Mouse (Mus musculus): ENCODE results near the gene Asdurf. TPM values are rescaled to one million over a fixed set of nuclear protein-coding genes. Genes with fewer than 3 reads are reported as not detected.

Gene Asdurf
- total and polyA plus RNA-seq, 3 experiments: 55.5 to 111 TPM; not detected in 1

GRCm38 (mm10) chr1:53323254-53323653 is 29.2 kb downstream of the Asdurf start:
- H3K36me3 ChIP-seq (replicated peaks): peaks cover 24% of the 10 kb centered on the region
- no peak for ATAC-seq (ENCODE audit: extremely low read depth, insufficient number of reproducible peaks, low FRiP score, poor library complexity, severe bottlenecking)
- no peaks in the 10 kb centered on the region for H3K27me3 ChIP-seq (ENCODE audit: insufficient read depth, low read length)
- peaks cover 60% of the 10 kb centered on the region for H3K4me1 ChIP-seq (ENCODE audit: insufficient read depth, low read depth, low read length)
- no peaks in the 10 kb centered on the region for H3K9me3 ChIP-seq (replicated peaks)
- peak overlapping the region; percentile 47; the same call in 1 of the 2 replicates for H3K4me3 ChIP-seq (ENCODE audit: low read depth, low read length)
- DNase-seq (ENCODE audit: low spot score): no peak
- TF ChIP-seq GATA2 (IDR thresholded peaks at IDR 0.05; ENCODE audit: borderline replicate concordance, low read depth, low read length) (no peak), TAL1 (conservative IDR thresholded peaks at IDR 0.05; ENCODE audit: low read depth, low read length) (no peak), GATA1 (IDR thresholded peaks at IDR 0.05; ENCODE audit: borderline replicate concordance, low read length) (no peak), CTCF (IDR thresholded peaks at IDR 0.05; ENCODE audit: low read depth, low read length) (no peak), POLR2AphosphoS5 (IDR thresholded peaks at IDR 0.05; ENCODE audit: insufficient replicate concordance, low read depth, low read length) (no peak)

GRCm38 (mm10) chr1:53321662-53322344 is 30.6 kb downstream of the Asdurf start:
- H3K4me1 ChIP-seq (ENCODE audit: insufficient read depth, low read depth, low read length): peaks cover 58% of the 10 kb centered on the region
- DNase-seq (ENCODE audit: low spot score) (no peak), ATAC-seq (ENCODE audit: extremely low read depth, insufficient number of reproducible peaks, low FRiP score, poor library complexity, severe bottlenecking) (peak; percentile 56)
- no peaks in the 10 kb centered on the region for H3K27me3 ChIP-seq (ENCODE audit: insufficient read depth, low read length)
- H3K9me3 ChIP-seq (replicated peaks): no peaks in the 10 kb centered on the region
- H3K36me3 ChIP-seq (replicated peaks): peaks cover 35% of the 10 kb centered on the region
- H3K4me3 ChIP-seq (ENCODE audit: low read depth, low read length): no peak overlapping the region
- TF ChIP-seq TAL1 (conservative IDR thresholded peaks at IDR 0.05; ENCODE audit: low read depth, low read length) (peak; percentile 80), GATA2 (IDR thresholded peaks at IDR 0.05; ENCODE audit: borderline replicate concordance, low read depth, low read length) (no peak)

GRCm38 (mm10) chr1:53312989-53313967 is 39.1 kb downstream of the Asdurf start, which contains the start of gene Osgepl1:
Gene Osgepl1 (plus strand): TSS chr1:53313624.
- H3K4me1 ChIP-seq (ENCODE audit: insufficient read depth, low read depth, low read length): peaks cover 22% of the 10 kb centered on the region
- peaks cover 47% of the 10 kb centered on the region for H3K36me3 ChIP-seq (replicated peaks)
- H3K4me3 ChIP-seq (ENCODE audit: low read depth, low read length): peak within 1 kb of the TSS; percentile 71
- DNase-seq (ENCODE audit: low spot score) (no peak), ATAC-seq (ENCODE audit: extremely low read depth, insufficient number of reproducible peaks, low FRiP score, poor library complexity, severe bottlenecking) (peak; percentile 76)
- H3K27me3 ChIP-seq (ENCODE audit: insufficient read depth, low read length): no peaks in the 10 kb centered on the region
- H3K9me3 ChIP-seq (replicated peaks): no peaks in the 10 kb centered on the region
- TF ChIP-seq CTCF (IDR thresholded peaks at IDR 0.05; ENCODE audit: low read depth, low read length) (no peak), GATA1 (IDR thresholded peaks at IDR 0.05; ENCODE audit: borderline replicate concordance, low read length) (no peak), POLR2AphosphoS5 (IDR thresholded peaks at IDR 0.05; ENCODE audit: insufficient replicate concordance, low read depth, low read length) (no peak), TAL1 (conservative IDR thresholded peaks at IDR 0.05; ENCODE audit: low read depth, low read length) (no peak), GATA2 (IDR thresholded peaks at IDR 0.05; ENCODE audit: borderline replicate concordance, low read depth, low read length) (no peak)

GRCm38 (mm10) chr1:53300506-53300905 is 51.9 kb downstream of the Asdurf start:
- DNase-seq (ENCODE audit: low spot score): no peak
- peaks cover 62% of the 10 kb centered on the region for H3K36me3 ChIP-seq (replicated peaks)
- TF ChIP-seq GATA1 (IDR thresholded peaks at IDR 0.05; ENCODE audit: borderline replicate concordance, low read length) (no peak), CTCF (IDR thresholded peaks at IDR 0.05; ENCODE audit: low read depth, low read length) (no peak), POLR2AphosphoS5 (IDR thresholded peaks at IDR 0.05; ENCODE audit: insufficient replicate concordance, low read depth, low read length) (no peak), GATA2 (IDR thresholded peaks at IDR 0.05; ENCODE audit: borderline replicate concordance, low read depth, low read length) (no peak), TAL1 (conservative IDR thresholded peaks at IDR 0.05; ENCODE audit: low read depth, low read length) (no peak)
- no peaks in the 10 kb centered on the region for H3K9me3 ChIP-seq (replicated peaks)
- no peak for ATAC-seq (ENCODE audit: extremely low read depth, insufficient number of reproducible peaks, low FRiP score, poor library complexity, severe bottlenecking)
- no peak overlapping the region for H3K4me3 ChIP-seq (ENCODE audit: low read depth, low read length)
- H3K27me3 ChIP-seq (ENCODE audit: insufficient read depth, low read length): no peaks in the 10 kb centered on the region
- H3K4me1 ChIP-seq (ENCODE audit: insufficient read depth, low read depth, low read length): peaks cover 33% of the 10 kb centered on the region

Other genes starting within 250 kb of the Asdurf start
- not detected in 2 replicates for gene 1700019A02Rik, start 165.0 kb downstream of the Asdurf start, total RNA-seq (2014; fragmentation: Nextera tagmentation)
- gene 1700019A02Rik, start 165.0 kb downstream of the Asdurf start, total RNA-seq (2017): not detected in 2 replicates
- not detected in 2 replicates for gene 1700019A02Rik, start 165.0 kb downstream of the Asdurf start, polyA plus RNA-seq (2012)
- gene Pms1, start 55.6 kb downstream of the Asdurf start, total RNA-seq (2014; fragmentation: Nextera tagmentation): 49.3 and 51.5 TPM in 2 replicates
- gene Pms1, start 55.6 kb downstream of the Asdurf start, total RNA-seq (2017): 41.0 and 44.5 TPM in 2 replicates
- gene Pms1, start 55.6 kb downstream of the Asdurf start, polyA plus RNA-seq (2012): 2.1 and 2.9 TPM in 2 replicates
- gene Ormdl1, start 55.5 kb downstream of the Asdurf start, total RNA-seq (2014; fragmentation: Nextera tagmentation): 61.4 and 61.7 TPM in 2 replicates
- gene Ormdl1, start 55.5 kb downstream of the Asdurf start, total RNA-seq (2017): 98.6 and 102 TPM in 2 replicates
- gene Ormdl1, start 55.5 kb downstream of the Asdurf start, polyA plus RNA-seq (2012): 1.4 and 2.0 TPM in 2 replicates
- gene Gm28778, start 55.5 kb downstream of the Asdurf start, total RNA-seq (2014; fragmentation: Nextera tagmentation): 7.2 TPM in 1 of 2 replicates, not detected in the other
- 3.4 TPM in 1 of 2 replicates, not detected in the other for gene Gm28778, start 55.5 kb downstream of the Asdurf start, total RNA-seq (2017)
- not detected in 2 replicates for gene Gm28778, start 55.5 kb downstream of the Asdurf start, polyA plus RNA-seq (2012)
- gene Osgepl1, start 39.0 kb downstream of the Asdurf start, total RNA-seq (2014; fragmentation: Nextera tagmentation): 87.3 and 102 TPM in 2 replicates
- gene Osgepl1, start 39.0 kb downstream of the Asdurf start, total RNA-seq (2017): 42.9 and 51.6 TPM in 2 replicates
- gene Osgepl1, start 39.0 kb downstream of the Asdurf start, polyA plus RNA-seq (2012): 1.2 and 2.1 TPM in 2 replicates
- gene Gm28551, start within 50 bp of the Asdurf start, total RNA-seq (2014; fragmentation: Nextera tagmentation): 18.3 and 24.2 TPM in 2 replicates
- 0.41 and 0.49 TPM in 2 replicates for gene Gm28551, start within 50 bp of the Asdurf start, total RNA-seq (2017)
- 0.06 TPM in 1 of 2 replicates, not detected in the other for gene Gm28551, start within 50 bp of the Asdurf start, polyA plus RNA-seq (2012)
- gene Asnsd1, start 133 bp upstream of the Asdurf start, total RNA-seq (2014; fragmentation: Nextera tagmentation): 170 and 186 TPM in 2 replicates
- 221 and 250 TPM in 2 replicates for gene Asnsd1, start 133 bp upstream of the Asdurf start, total RNA-seq (2017)
- 44.9 and 56.5 TPM in 2 replicates for gene Asnsd1, start 133 bp upstream of the Asdurf start, polyA plus RNA-seq (2012)

Measured in G1E (cell line).